Mouse (Mus musculus): ENCODE measurements around the gene Ppbp.
"Not testable (repeated sequence)": the region's sequence is repeated elsewhere in the genome, so short reads cannot be mapped to it uniquely, and the experiment has no call there.

The Ppbp gene

GRCm38 (mm10) chr5:90788114-90788513 lies 19.8 kb downstream of the Ppbp start:
- no peak for ATAC-seq (ENCODE audit: low TSS enrichment)

GRCm38 (mm10) chr5:90789306-90790073 lies 21.2 kb downstream of the Ppbp start:
- ATAC-seq (ENCODE audit: low TSS enrichment) = no peak

- no peak for ATAC-seq (ENCODE audit: low TSS enrichment)
Measured at GRCm38 (mm10) chr5:90790074-90790502, 21.8 kb downstream of the Ppbp start.

GRCm38 (mm10) chr5:90794195-90794625 lies 25.9 kb downstream of the Ppbp start, which contains the start of gene Cxcl15:
Gene Cxcl15 (plus strand): TSS chr5:90794534.
- no peak for ATAC-seq (ENCODE audit: low TSS enrichment)

GRCm38 (mm10) chr5:90795392-90795791 lies 27.1 kb downstream of the Ppbp start:
- not testable (repeated sequence) for ATAC-seq (ENCODE audit: low TSS enrichment)

DNA sequence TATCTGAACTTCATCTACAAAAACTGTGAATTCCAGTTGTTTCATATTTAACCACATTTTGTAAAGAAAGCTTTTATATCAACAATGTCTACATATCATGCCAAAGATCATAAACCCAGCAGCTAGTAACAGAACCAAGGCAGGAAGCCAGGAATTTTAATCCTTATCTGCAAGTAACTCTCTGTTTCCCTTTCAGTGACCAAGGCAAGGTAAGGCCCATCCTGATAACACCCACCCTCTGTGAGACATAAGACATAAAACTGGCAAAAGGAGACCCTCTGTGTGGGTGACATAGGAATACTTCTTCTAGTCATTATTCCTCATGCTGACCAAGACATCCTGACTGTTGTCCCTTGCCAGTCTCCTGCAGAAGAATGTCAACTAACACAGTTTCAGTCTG lies 36.3 kb downstream of the Ppbp start:
- ATAC-seq (ENCODE audit: low TSS enrichment) = no peak

DNA sequence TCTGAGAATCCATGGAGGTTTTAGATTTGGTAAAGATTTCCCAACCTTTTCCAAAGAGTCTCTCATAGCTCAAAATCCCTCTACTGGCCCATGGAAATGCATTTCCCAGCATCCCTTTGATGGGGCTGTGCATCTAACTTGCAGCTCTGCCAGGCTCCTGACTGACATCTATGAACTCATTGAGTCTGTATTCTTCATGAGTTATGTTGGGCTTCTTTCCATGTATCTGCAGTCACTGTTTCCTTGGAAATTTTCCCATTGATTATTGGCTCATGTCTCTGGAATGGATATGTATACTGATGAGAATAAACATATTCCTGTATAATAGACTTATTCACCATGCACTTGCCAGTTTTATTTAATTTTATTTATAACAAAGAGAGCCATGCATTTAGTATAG lies 37.7 kb downstream of the Ppbp start:
- no peak for ATAC-seq (ENCODE audit: low TSS enrichment)

GRCm38 (mm10) chr5:90807176-90807950 lies 39.0 kb downstream of the Ppbp start:
- ATAC-seq (ENCODE audit: low TSS enrichment) = no peak

Measured in frontal cortex, adult (tissue).